Mouse (Mus musculus) midbrain, embryonic 16.5 days (tissue): ENCODE measurements at regions not wholly inside any gene's neighbourhood (a gene's known extent, or its start where the extent isn't known, plus 50 kb on each side); places are given as distances from the start of the nearest gene placed in this dataset.

Experiments
- ATAC-seq: fragments of 200-750 bp; cut with Nextera tagmentation; 2 replicates; pipeline ENCODE4 v1.8.0; 2017; ENCODE audit warnings: moderate TSS enrichment
- H3K27ac ChIP-seq: fragments of 300-500 bp; sonication (generic); 2 replicates; pipeline ENCODE4 v1.5.1; 2014; ENCODE audit warnings: mild to moderate bottlenecking, low read length, mixed read lengths
- H3K27me3 ChIP-seq: fragments of 300-500 bp; sonication (generic); 2 replicates; pipeline ENCODE4 v1.6.1; 2014; ENCODE audit warnings: low read depth, low read length, mixed read lengths; ENCODE audit not compliant: control insufficient read depth, insufficient read depth
- H3K36me3 ChIP-seq: fragments of 300-500 bp; sonication (generic); 2 replicates; pipeline ENCODE4 v1.6.1; 2014; ENCODE audit warnings: mild to moderate bottlenecking, low read length, moderate library complexity, mixed read lengths; ENCODE audit not compliant: control insufficient read depth, insufficient read depth
- H3K4me1 ChIP-seq: fragments of 300-500 bp; sonication (generic); 2 replicates; pipeline ENCODE4 v1.6.1; 2014; ENCODE audit warnings: mild to moderate bottlenecking, low read length, mixed read lengths; ENCODE audit not compliant: control insufficient read depth, insufficient read depth
- H3K4me2 ChIP-seq: fragments of 300-500 bp; sonication (generic); 2 replicates; pipeline ENCODE4 v1.6.1; 2014; ENCODE audit warnings: mild to moderate bottlenecking, low read length, mixed read lengths
- H3K4me3 ChIP-seq: fragments of 300-500 bp; sonication (generic); 2 replicates; pipeline ENCODE4 v1.5.1; 2014; ENCODE audit warnings: low read depth, mild to moderate bottlenecking, low read length, moderate library complexity, mixed read lengths
- H3K9ac ChIP-seq: fragments of 300-500 bp; sonication (generic); 2 replicates; pipeline ENCODE4 v1.6.1; 2014; ENCODE audit warnings: low read depth, low read length, mixed read lengths
- H3K9me3 ChIP-seq: fragments of 300-500 bp; sonication (generic); replicated peaks from 2 replicates; pipeline ENCODE4 v1.6.1; 2014; ENCODE audit warnings: mild to moderate bottlenecking, low read length, mixed read lengths; ENCODE audit not compliant: control insufficient read depth, poor library complexity, severe bottlenecking
- WGBS: fragments of 180-500 bp; shearing (Covaris S2); extraction: QIAGEN DNeasy Blood & Tissue Kit; methylation state at CpG from one replicate; pipeline ENCODE4 v1.1.7; 2014; 5-methylcytosine and 5-hydroxymethylcytosine counted together

GRCm38 (mm10) chr10:117492391-117492990, 112.7 kb upstream of the Cpsf6 start:
- Histone ChIP-seq H3K27ac (no peak overlapping the region), H3K4me1 (no peaks in the 10 kb centered on the region), H3K36me3 (no peaks in the 10 kb centered on the region), H3K4me2 (no peak overlapping the region), H3K4me3 (no peak overlapping the region), H3K9me3 (no peaks in the 10 kb centered on the region), H3K27me3 (no peaks in the 10 kb centered on the region), H3K9ac (no peak overlapping the region)
- 48% methylated on average over 5 of the region's 5 CpGs for WGBS
- ATAC-seq = no peak

DNA sequence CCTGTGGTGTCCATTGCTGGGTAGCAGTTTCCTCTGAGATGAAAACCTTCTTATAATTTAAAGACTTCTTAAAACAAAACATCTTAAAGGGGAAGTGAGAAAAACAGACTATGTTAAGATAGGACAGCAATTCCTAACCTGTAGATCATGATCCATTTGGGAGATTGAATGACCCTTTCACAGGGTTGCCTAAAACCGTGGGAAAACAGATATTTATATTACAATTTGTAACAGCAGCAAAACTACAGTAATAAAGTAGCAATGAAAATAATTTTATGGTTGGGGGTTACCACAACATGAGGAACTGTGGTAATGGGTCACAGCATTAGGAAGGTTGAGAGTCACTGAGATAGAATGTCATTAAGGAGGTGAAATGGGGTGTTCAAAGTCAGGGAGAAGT, 111.9 kb upstream of the Cpsf6 start:
- 66% methylated on average over 1 of the region's 1 CpGs for WGBS
- Histone ChIP-seq H3K36me3 (no peaks in the 10 kb centered on the region), H3K9ac (no peak overlapping the region), H3K27ac (no peak overlapping the region), H3K4me3 (no peak overlapping the region), H3K4me2 (no peak overlapping the region), H3K27me3 (no peaks in the 10 kb centered on the region), H3K4me1 (no peaks in the 10 kb centered on the region), H3K9me3 (no peaks in the 10 kb centered on the region)
- no peak for ATAC-seq

GRCm38 (mm10) chr10:117490851-117491595, 111.2 kb upstream of the Cpsf6 start:
- H3K27me3 ChIP-seq = no peaks in the 10 kb centered on the region
- WGBS = 89% methylated on average over 4 of the region's 4 CpGs

DNA sequence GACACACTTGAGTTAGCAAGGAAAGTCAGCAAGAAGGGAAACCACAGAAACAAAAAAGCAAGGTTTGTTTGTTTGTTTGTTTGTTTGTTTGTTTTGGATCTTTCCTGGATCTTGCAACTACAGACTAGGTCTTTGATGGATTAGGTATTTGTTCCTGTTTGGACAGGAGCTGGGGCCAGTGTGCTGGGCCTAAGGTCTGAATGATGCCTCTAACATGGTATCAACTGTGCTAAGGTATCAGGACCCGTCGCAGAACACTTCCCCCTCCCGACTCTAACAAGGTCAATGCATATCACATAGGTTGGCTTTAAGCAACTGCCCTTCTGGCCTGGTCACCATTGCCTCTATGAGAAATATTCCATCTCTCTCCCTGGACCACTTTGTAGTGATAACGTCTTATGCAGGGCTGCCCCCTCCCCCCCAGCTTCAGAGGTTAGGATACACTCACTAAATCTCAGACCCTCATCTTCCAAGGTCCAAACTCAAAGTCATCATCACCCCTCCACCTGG, 103.3 kb upstream of the Cpsf6 start:
- ATAC-seq = no peak
- no peaks in the 10 kb centered on the region for H3K36me3 ChIP-seq
- 95% methylated on average over 4 of the region's 4 CpGs for WGBS
- H3K4me1 ChIP-seq = peaks cover under 1% of the 10 kb centered on the region; the same call in 1 of the 2 replicates
- no peaks in the 10 kb centered on the region for H3K9me3 ChIP-seq
- H3K4me3 ChIP-seq = no peak overlapping the region
- H3K9ac ChIP-seq = no peak overlapping the region
- 0 out of 2 replicates have a peak, but pooled peaks cover 5% of the 10 kb centered on the region for H3K27me3 ChIP-seq
- H3K4me2 ChIP-seq = no peak overlapping the region
- no peak overlapping the region for H3K27ac ChIP-seq

More at GRCm38 (mm10) chr10:117490851-117491595, 111.2 kb upstream of the Cpsf6 start:
- Histone ChIP-seq H3K36me3 (no peaks in the 10 kb centered on the region), H3K9me3 (no peaks in the 10 kb centered on the region), H3K4me3 (no peak overlapping the region), H3K4me1 (no peaks in the 10 kb centered on the region), H3K9ac (no peak overlapping the region), H3K4me2 (no peak overlapping the region), H3K27ac (no peak overlapping the region)
- ATAC-seq = no peak

- Histone ChIP-seq H3K4me3 (no peak overlapping the region), H3K4me1 (peaks cover 7% of the 10 kb centered on the region), H3K4me2 (no peak overlapping the region), H3K36me3 (no peaks in the 10 kb centered on the region), H3K27me3 (0 out of 2 replicates have a peak, but pooled peaks cover 5% of the 10 kb centered on the region), H3K27ac (no peak overlapping the region), H3K9me3 (no peaks in the 10 kb centered on the region), H3K9ac (no peak overlapping the region)
- 93% methylated on average over 3 of the region's 3 CpGs for WGBS
- no peak for ATAC-seq
Measured at GRCm38 (mm10) chr10:117482361-117482760, 102.5 kb upstream of the Cpsf6 start.

GRCm38 (mm10) chr10:117481341-117481990, 101.7 kb upstream of the Cpsf6 start:
- WGBS = 83% methylated on average over 5 of the region's 5 CpGs
- ATAC-seq = no peak

GRCm38 (mm10) chr10:117480456-117480850, 100.6 kb upstream of the Cpsf6 start:
- H3K9ac ChIP-seq = no peak overlapping the region
- WGBS = 94% methylated on average over 5 of the region's 5 CpGs

More at GRCm38 (mm10) chr10:117481341-117481990, 101.7 kb upstream of the Cpsf6 start:
- Histone ChIP-seq H3K9me3 (no peaks in the 10 kb centered on the region), H3K4me1 (peaks cover 7% of the 10 kb centered on the region), H3K27me3 (0 out of 2 replicates have a peak, but pooled peaks cover 5% of the 10 kb centered on the region), H3K4me2 (no peak overlapping the region), H3K36me3 (no peaks in the 10 kb centered on the region), H3K4me3 (no peak overlapping the region), H3K27ac (no peak overlapping the region), H3K9ac (no peak overlapping the region)

GRCm38 (mm10) chr10:117479721-117480455, 100.1 kb upstream of the Cpsf6 start:
- no peak overlapping the region for H3K27ac ChIP-seq
- no peaks in the 10 kb centered on the region for H3K9me3 ChIP-seq
- 86% methylated on average over 12 of the region's 12 CpGs for WGBS
- H3K27me3 ChIP-seq = 0 out of 2 replicates have a peak, but pooled peaks cover 5% of the 10 kb centered on the region
- H3K4me1 ChIP-seq = peaks cover 7% of the 10 kb centered on the region
- H3K4me3 ChIP-seq = no peak overlapping the region
- no peak overlapping the region for H3K4me2 ChIP-seq
- no peak overlapping the region for H3K9ac ChIP-seq
- H3K36me3 ChIP-seq = no peaks in the 10 kb centered on the region
- no peak for ATAC-seq

More at GRCm38 (mm10) chr10:117480456-117480850, 100.6 kb upstream of the Cpsf6 start:
- H3K4me2 ChIP-seq = no peak overlapping the region
- 0 out of 2 replicates have a peak, but pooled peaks cover 5% of the 10 kb centered on the region for H3K27me3 ChIP-seq
- H3K9me3 ChIP-seq = no peaks in the 10 kb centered on the region
- no peak for ATAC-seq
- H3K4me3 ChIP-seq = no peak overlapping the region
- peaks cover 7% of the 10 kb centered on the region for H3K4me1 ChIP-seq
- no peaks in the 10 kb centered on the region for H3K36me3 ChIP-seq
- no peak overlapping the region for H3K27ac ChIP-seq
